Mouse (Mus musculus): ENCODE measurements around the gene Cdc26. TPM values are rescaled to one million over a fixed set of nuclear protein-coding genes. Genes with fewer than 3 reads are reported as not detected.

The Cdc26 gene
- total and polyA plus RNA-seq, 2 experiments = 13.5 to 52.6 TPM

GRCm38 (mm10) chr4:62409615-62410014 is 1.2 kb upstream of the Cdc26 start:
- no peak for DNase-seq (ENCODE audit: extremely low read depth, low read depth, low spot score)
- peaks cover 17% of the 10 kb centered on the region for H3K36me3 ChIP-seq (ENCODE audit: control insufficient read depth, insufficient read depth, low read length)
- TF ChIP-seq CTCF (IDR thresholded peaks at IDR 0.05; ENCODE audit: low read depth, low read length) = no peak
- no peak for TF ChIP-seq POLR2A (IDR thresholded peaks at IDR 0.05; ENCODE audit: extremely low read depth, insufficient read depth, low read length)

GRCm38 (mm10) chr4:62407730-62408582 is 486 bp downstream of the Cdc26 start:
- peak; percentile 69 for TF ChIP-seq CTCF (IDR thresholded peaks at IDR 0.05; ENCODE audit: low read depth, low read length)
- 0 out of 2 replicates have a peak, but pooled peaks have one; percentile 23 for TF ChIP-seq POLR2A (IDR thresholded peaks at IDR 0.05; ENCODE audit: extremely low read depth, insufficient read depth, low read length)
- Histone ChIP-seq H3K4me1 (ENCODE audit: control insufficient read depth, insufficient read depth, low read length) (peaks cover 4% of the 10 kb centered on the region), H3K79me2 (ENCODE audit: control insufficient read depth, insufficient read depth, low read length) (peaks cover 16% of the 10 kb centered on the region; the same call in 1 of the 2 replicates), H3K27ac (replicated peaks; ENCODE audit: insufficient read depth, low read depth, low read length) (peak overlapping the region; percentile 61), H3K36me3 (ENCODE audit: control insufficient read depth, insufficient read depth, low read length) (peaks cover 10% of the 10 kb centered on the region), H3K9ac (ENCODE audit: low read depth, low read length) (peak overlapping the region; percentile 74), H3K27me3 (ENCODE audit: control insufficient read depth, insufficient read depth, low read length) (no peaks in the 10 kb centered on the region), H3K4me3 (ENCODE audit: insufficient read depth, low read depth, low read length) (peak overlapping the region; percentile 64)
- peak; percentile 72 for DNase-seq (ENCODE audit: extremely low read depth, low read depth, low spot score)
- WGBS = under 1% methylated on average over 35 of the region's 35 CpGs

More at GRCm38 (mm10) chr4:62409615-62410014, 1.2 kb upstream of the Cdc26 start:
- 13% methylated on average over 6 of the region's 6 CpGs for WGBS
- Histone ChIP-seq H3K4me3 (ENCODE audit: insufficient read depth, low read depth, low read length) (peak overlapping the region; percentile 71; the same call in 1 of the 2 replicates), H3K27me3 (ENCODE audit: control insufficient read depth, insufficient read depth, low read length) (no peaks in the 10 kb centered on the region), H3K27ac (replicated peaks; ENCODE audit: insufficient read depth, low read depth, low read length) (no peak overlapping the region), H3K79me2 (ENCODE audit: control insufficient read depth, insufficient read depth, low read length) (peaks cover 14% of the 10 kb centered on the region; the same call in 1 of the 2 replicates), H3K4me1 (ENCODE audit: control insufficient read depth, insufficient read depth, low read length) (peaks cover 4% of the 10 kb centered on the region), H3K9ac (ENCODE audit: low read depth, low read length) (peak overlapping the region; percentile 77; the same call in 1 of the 2 replicates)

GRCm38 (mm10) chr4:62406133-62406532 is 2.3 kb downstream of the Cdc26 start:
- H3K27ac ChIP-seq (replicated peaks; ENCODE audit: insufficient read depth, low read depth, low read length) = no peak overlapping the region
- H3K27me3 ChIP-seq (ENCODE audit: control insufficient read depth, insufficient read depth, low read length) = no peaks in the 10 kb centered on the region
- H3K4me1 ChIP-seq (ENCODE audit: control insufficient read depth, insufficient read depth, low read length) = peaks cover 4% of the 10 kb centered on the region
- H3K4me3 ChIP-seq (ENCODE audit: insufficient read depth, low read depth, low read length) = no peak overlapping the region
- H3K36me3 ChIP-seq (ENCODE audit: control insufficient read depth, insufficient read depth, low read length) = peaks cover 10% of the 10 kb centered on the region
- no peak overlapping the region for H3K9ac ChIP-seq (ENCODE audit: low read depth, low read length)
- H3K79me2 ChIP-seq (ENCODE audit: control insufficient read depth, insufficient read depth, low read length) = peaks cover 22% of the 10 kb centered on the region; the same call in 1 of the 2 replicates
- TF ChIP-seq CTCF (IDR thresholded peaks at IDR 0.05; ENCODE audit: low read depth, low read length) (no peak), POLR2A (IDR thresholded peaks at IDR 0.05; ENCODE audit: extremely low read depth, insufficient read depth, low read length) (no peak)
- WGBS = 84% methylated on average over 4 of the region's 4 CpGs
- no peak for DNase-seq (ENCODE audit: extremely low read depth, low read depth, low spot score)

GRCm38 (mm10) chr4:62398956-62399355 is 9.5 kb downstream of the Cdc26 start:
- WGBS = 73% methylated on average over 3 of the region's 3 CpGs
- Histone ChIP-seq H3K36me3 (ENCODE audit: control insufficient read depth, insufficient read depth, low read length) (peaks cover 44% of the 10 kb centered on the region), H3K79me2 (ENCODE audit: control insufficient read depth, insufficient read depth, low read length) (peaks cover 12% of the 10 kb centered on the region; the same call in 1 of the 2 replicates), H3K9ac (ENCODE audit: low read depth, low read length) (no peak overlapping the region), H3K27me3 (ENCODE audit: control insufficient read depth, insufficient read depth, low read length) (no peaks in the 10 kb centered on the region), H3K4me1 (ENCODE audit: control insufficient read depth, insufficient read depth, low read length) (peaks cover 13% of the 10 kb centered on the region), H3K4me3 (ENCODE audit: insufficient read depth, low read depth, low read length) (no peak overlapping the region), H3K27ac (replicated peaks; ENCODE audit: insufficient read depth, low read depth, low read length) (no peak overlapping the region)
- TF ChIP-seq POLR2A (IDR thresholded peaks at IDR 0.05; ENCODE audit: extremely low read depth, insufficient read depth, low read length) (no peak), CTCF (IDR thresholded peaks at IDR 0.05; ENCODE audit: low read depth, low read length) (no peak)
- no peak for DNase-seq (ENCODE audit: extremely low read depth, low read depth, low spot score)

GRCm38 (mm10) chr4:62397616-62398365 is 10.7 kb downstream of the Cdc26 start:
- H3K4me3 ChIP-seq (ENCODE audit: insufficient read depth, low read depth, low read length) = no peak overlapping the region
- 49% methylated on average over 4 of the region's 4 CpGs for WGBS
- peaks cover 15% of the 10 kb centered on the region for H3K4me1 ChIP-seq (ENCODE audit: control insufficient read depth, insufficient read depth, low read length)
- no peak for TF ChIP-seq POLR2A (IDR thresholded peaks at IDR 0.05; ENCODE audit: extremely low read depth, insufficient read depth, low read length)
- TF ChIP-seq CTCF (IDR thresholded peaks at IDR 0.05; ENCODE audit: low read depth, low read length) = no peak
- no peak overlapping the region for H3K9ac ChIP-seq (ENCODE audit: low read depth, low read length)
- no peak for DNase-seq (ENCODE audit: extremely low read depth, low read depth, low spot score)
- H3K27me3 ChIP-seq (ENCODE audit: control insufficient read depth, insufficient read depth, low read length) = no peaks in the 10 kb centered on the region
- peaks cover 44% of the 10 kb centered on the region for H3K36me3 ChIP-seq (ENCODE audit: control insufficient read depth, insufficient read depth, low read length)
- peaks cover 12% of the 10 kb centered on the region; the same call in 1 of the 2 replicates for H3K79me2 ChIP-seq (ENCODE audit: control insufficient read depth, insufficient read depth, low read length)
- peak overlapping the region; percentile 49; the same call in 1 of the 2 replicates for H3K27ac ChIP-seq (replicated peaks; ENCODE audit: insufficient read depth, low read depth, low read length)
